Mouse (Mus musculus) limb, embryonic 11.5 days (tissue): ENCODE measurements around the gene Tas2r125. TPM values are rescaled to one million over a fixed set of nuclear protein-coding genes. Genes with fewer than 3 reads are reported as not detected.
"Not testable (repeated sequence)": the region's sequence is repeated elsewhere in the genome, so short reads cannot be mapped to it uniquely, and the experiment has no call there.

Experiments used
- ATAC-seq: fragments of 200-750 bp; cut with Nextera tagmentation; 2 replicates; pipeline ENCODE4 v1.8.0; 2017; ENCODE audit warnings: low read depth; ENCODE audit not compliant: insufficient number of reproducible peaks, low FRiP score, low TSS enrichment
- DNase-seq: peaks from one replicate; pipeline ENCODE4 v3.0.0-alpha.2; 2015; ENCODE audit warnings: low spot score
- H3K27ac ChIP-seq: fragments of 300-500 bp; sonication (generic); replicated peaks from 2 replicates; pipeline ENCODE4 v1.5.1; 2014; ENCODE audit warnings: low read depth, mild to moderate bottlenecking, low read length
- H3K27me3 ChIP-seq: fragments of 300-500 bp; sonication (generic); 2 replicates; pipeline ENCODE4 v1.6.1; 2014; ENCODE audit warnings: mild to moderate bottlenecking, low read length, mixed read lengths; ENCODE audit not compliant: control insufficient read depth, insufficient read depth
- H3K36me3 ChIP-seq: fragments of 300-500 bp; sonication (generic); 2 replicates; pipeline ENCODE4 v1.6.1; 2014; ENCODE audit warnings: mild to moderate bottlenecking, low read length, moderate library complexity, mixed read lengths; ENCODE audit not compliant: control insufficient read depth, insufficient read depth
- H3K4me1 ChIP-seq: fragments of 300-500 bp; sonication (generic); 2 replicates; pipeline ENCODE4 v1.6.1; 2014; ENCODE audit warnings: low read length, mixed read lengths; ENCODE audit not compliant: control insufficient read depth, insufficient read depth
- H3K4me2 ChIP-seq: fragments of 300-500 bp; sonication (generic); 2 replicates; pipeline ENCODE4 v1.6.1; 2014; ENCODE audit warnings: low read depth, mild to moderate bottlenecking, moderate library complexity; ENCODE audit not compliant: severe bottlenecking
- H3K4me3 ChIP-seq: fragments of 300-500 bp; sonication (generic); 2 replicates; pipeline ENCODE4 v1.5.1; 2014; ENCODE audit warnings: low read depth, low read length
- H3K9ac ChIP-seq: fragments of 300-500 bp; sonication (generic); 2 replicates; pipeline ENCODE4 v1.6.1; 2014; ENCODE audit warnings: mild to moderate bottlenecking, low read length
- H3K9me3 ChIP-seq: fragments of 300-500 bp; sonication (generic); 2 replicates; pipeline ENCODE4 v1.6.1; 2016; ENCODE audit warnings: low read length; ENCODE audit not compliant: control insufficient read depth
- WGBS: fragments of 180-500 bp; shearing (Covaris S2); extraction: QIAGEN DNeasy Blood & Tissue Kit; methylation state at CpG from one replicate; pipeline ENCODE4 v1.1.7; 2014; 5-methylcytosine and 5-hydroxymethylcytosine counted together
- polyA plus RNA-seq: library from polyadenylated mRNA; unstranded; fragments of >200 nt; fragmentation: Nextera tagmentation; extraction: Ambion mirVana; gene quantifications from 2 replicates; pipeline ENCODE4 v1.2.1, GENCODE M21; 2014

The Tas2r125 gene
- polyA plus RNA-seq, result not detected in 2 replicates

DNA sequence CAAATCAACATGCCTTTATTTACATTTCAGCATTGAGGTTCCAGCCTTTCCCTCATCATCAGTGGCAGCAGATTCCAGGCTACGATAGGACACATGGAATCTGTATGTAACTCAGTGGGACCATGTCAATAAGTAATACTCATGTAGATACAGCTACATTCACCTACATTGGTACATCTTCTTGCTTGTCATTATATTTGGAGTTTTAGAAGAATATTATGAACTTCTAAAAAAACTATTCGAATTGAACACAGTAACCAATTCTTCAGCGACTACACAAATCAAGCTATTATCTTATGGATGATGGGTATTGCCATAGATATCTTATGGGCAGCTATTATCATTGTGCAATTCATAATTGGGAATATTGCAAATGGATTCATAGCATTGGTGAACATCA, at the start of gene Tas2r125:
Tas2r125 (plus strand) TSS at position 301 of the 400 bp plus-strand sequence.
- Histone ChIP-seq H3K27me3 (no peaks in the 10 kb centered on the region), H3K4me2 (no peak within 1 kb of the TSS), H3K36me3 (no peaks in the 10 kb centered on the region), H3K9me3 (no peaks in the 10 kb centered on the region), H3K4me1 (no peaks in the 10 kb centered on the region), H3K4me3 (no peak within 1 kb of the TSS), H3K27ac (no peak within 1 kb of the TSS), H3K9ac (no peak within 1 kb of the TSS)
- no peak for DNase-seq
- no peak for ATAC-seq
- WGBS, result 84% methylated on average over 3 of the region's 3 CpGs

DNA sequence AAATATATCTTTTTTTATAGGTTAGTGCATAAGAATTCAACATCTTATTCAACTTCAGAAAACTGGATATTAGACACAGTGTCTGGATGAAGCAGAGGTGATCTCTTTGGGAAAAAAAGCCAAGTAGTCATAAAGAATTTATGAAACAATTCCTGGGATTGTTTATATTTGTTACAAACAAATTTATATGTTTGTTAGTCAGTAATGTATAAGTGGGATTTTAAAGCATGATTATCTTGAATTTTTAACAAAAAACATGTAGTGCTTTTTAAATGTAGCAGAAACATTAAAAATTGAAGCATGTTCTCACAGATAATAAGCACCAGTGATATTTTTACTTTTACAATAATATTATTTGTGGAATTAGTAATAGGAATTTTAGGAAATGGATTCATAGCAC, 41.7 kb upstream of the Tas2r125 start, which contains the start of gene Tas2r110:
Tas2r110 (plus strand) TSS at position 301 of the 400 bp plus-strand sequence.
- Histone ChIP-seq H3K4me2 (no peak within 1 kb of the TSS), H3K27me3 (no peaks in the 10 kb centered on the region), H3K9me3 (no peaks in the 10 kb centered on the region), H3K9ac (no peak within 1 kb of the TSS), H3K27ac (no peak within 1 kb of the TSS), H3K4me3 (no peak within 1 kb of the TSS), H3K4me1 (no peaks in the 10 kb centered on the region), H3K36me3 (no peaks in the 10 kb centered on the region)
- no peak for DNase-seq
- no peak for ATAC-seq

DNA sequence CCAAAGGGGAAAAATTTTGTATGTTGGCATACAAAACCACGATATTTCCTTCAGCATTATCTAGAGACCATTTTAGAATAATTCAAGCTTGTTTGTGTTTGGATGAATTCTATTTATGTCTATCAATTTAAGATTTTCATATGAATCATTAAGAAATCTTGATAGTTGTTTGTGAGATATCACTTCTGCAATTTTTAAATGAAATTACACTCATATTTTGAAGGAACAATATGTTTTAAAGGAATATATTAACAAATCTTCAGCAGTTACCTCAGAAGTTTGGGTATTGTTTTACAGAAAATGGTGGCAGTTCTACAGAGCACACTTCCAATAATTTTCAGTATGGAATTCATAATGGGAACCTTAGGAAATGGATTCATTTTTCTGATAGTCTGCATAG, 16.7 kb upstream of the Tas2r125 start, which contains the start of gene Tas2r113:
Tas2r113 (plus strand) TSS at position 301 of the 400 bp plus-strand sequence.
- WGBS, result 87% methylated on average over 1 of the region's 1 CpGs

DNA sequence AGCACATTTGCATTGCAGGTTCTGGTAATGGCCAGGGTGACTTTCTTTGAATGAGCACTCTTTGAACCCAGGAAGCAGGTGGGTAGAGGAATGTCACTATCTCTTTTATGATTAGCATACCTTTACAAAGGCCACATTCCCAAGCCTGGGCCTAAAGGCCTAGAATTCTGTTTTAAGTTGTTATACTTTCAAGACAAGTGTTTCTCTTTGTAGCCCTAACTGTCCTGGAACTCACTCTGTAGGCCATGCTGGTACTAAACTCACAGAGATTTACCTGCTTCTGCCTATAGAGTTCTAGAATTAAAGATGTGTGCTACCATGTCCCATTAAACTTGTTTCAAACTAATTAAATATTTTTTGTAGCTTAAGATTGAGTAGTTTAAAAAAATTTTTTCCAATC, 31.9 kb downstream of the Tas2r125 start:
- H3K9ac ChIP-seq, ATAC-seq, H3K9me3 ChIP-seq, H3K27me3 ChIP-seq, H3K4me1 ChIP-seq, DNase-seq, H3K27ac ChIP-seq, H3K4me3 ChIP-seq, H3K36me3 ChIP-seq, H3K4me2 ChIP-seq: not testable (repeated sequence)

More for the DNA sequence above, 16.7 kb upstream of the Tas2r125 start, which contains the start of gene Tas2r113:
- Histone ChIP-seq H3K36me3 (no peaks in the 10 kb centered on the region), H3K4me1 (no peaks in the 10 kb centered on the region), H3K27ac (no peak within 1 kb of the TSS), H3K4me2 (no peak within 1 kb of the TSS), H3K27me3 (no peaks in the 10 kb centered on the region), H3K9me3 (no peaks in the 10 kb centered on the region), H3K9ac (no peak within 1 kb of the TSS), H3K4me3 (no peak within 1 kb of the TSS)
- DNase-seq (no peak), ATAC-seq (no peak)

DNA sequence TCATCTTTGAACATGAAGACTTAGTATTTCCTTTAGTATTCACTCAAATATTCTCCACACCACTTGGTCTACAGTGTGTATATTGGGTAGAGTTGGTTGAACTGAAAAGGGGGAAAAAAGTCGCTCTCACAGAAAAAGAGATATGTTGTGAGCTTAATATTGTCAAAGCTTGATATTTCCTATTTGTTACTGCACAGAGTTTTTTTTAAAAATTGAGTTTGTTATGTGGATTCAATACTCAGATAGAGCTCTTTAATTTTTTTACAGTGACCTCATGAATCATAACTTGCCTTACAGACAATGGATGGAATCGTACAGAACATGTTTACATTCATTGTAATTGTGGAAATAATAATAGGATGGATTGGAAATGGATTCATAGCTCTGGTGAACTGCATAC, 41.4 kb downstream of the Tas2r125 start, which contains the start of gene Tas2r129:
Tas2r129 (plus strand) TSS at position 301 of the 400 bp plus-strand sequence.
- ATAC-seq (no peak), DNase-seq (no peak)
- Histone ChIP-seq H3K36me3 (no peaks in the 10 kb centered on the region), H3K4me3 (no peak within 1 kb of the TSS), H3K9ac (no peak within 1 kb of the TSS), H3K27me3 (no peaks in the 10 kb centered on the region), H3K4me2 (no peak within 1 kb of the TSS), H3K27ac (no peak within 1 kb of the TSS), H3K4me1 (no peaks in the 10 kb centered on the region), H3K9me3 (no peaks in the 10 kb centered on the region)
- WGBS, result 88% methylated on average over 2 of the region's 2 CpGs

DNA sequence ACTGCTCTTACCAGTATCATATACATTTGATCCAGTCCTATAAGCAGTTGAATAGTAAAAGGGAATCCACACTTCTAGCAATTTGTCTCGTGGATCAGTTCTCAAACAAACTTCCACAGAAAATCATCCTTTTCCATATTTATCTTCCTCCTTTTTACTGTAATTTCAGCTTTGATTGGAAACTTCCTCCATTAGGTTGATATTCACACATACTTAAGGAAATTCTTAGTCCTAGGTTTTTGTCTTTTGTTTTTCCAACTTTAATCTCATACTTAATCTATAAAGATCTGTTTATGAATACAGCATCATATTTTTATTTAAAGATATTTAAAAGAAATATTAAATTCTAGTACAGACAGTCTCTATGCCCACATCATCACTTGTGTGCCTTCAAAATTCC, 48.4 kb downstream of the Tas2r125 start, which contains the start of gene Tas2r131:
Tas2r131 (minus strand) TSS at position 101 of the 400 bp plus-strand sequence.
- ATAC-seq, result no peak
- Histone ChIP-seq H3K4me1 (no peaks in the 10 kb centered on the region), H3K4me2 (no peak within 1 kb of the TSS), H3K27ac (no peak within 1 kb of the TSS), H3K27me3 (no peaks in the 10 kb centered on the region), H3K36me3 (no peaks in the 10 kb centered on the region), H3K9me3 (no peaks in the 10 kb centered on the region), H3K9ac (no peak within 1 kb of the TSS), H3K4me3 (no peak within 1 kb of the TSS)
- DNase-seq, result no peak
- 81% methylated on average over 1 of the region's 1 CpGs for WGBS

Other genes with a start within 250 kb of the Tas2r125 start
- gene Tas2r121, start 208.6 kb upstream of the Tas2r125 start, polyA plus RNA-seq, result not detected in 2 replicates
- gene Tas2r122, start 197.7 kb upstream of the Tas2r125 start, polyA plus RNA-seq, result not detected in 2 replicates
- gene Tas2r115, start 171.6 kb upstream of the Tas2r125 start, polyA plus RNA-seq, result not detected in 2 replicates
- not detected in 2 replicates for gene Tas2r124, start 154.9 kb upstream of the Tas2r125 start, polyA plus RNA-seq
- gene Tas2r102, start 147.5 kb upstream of the Tas2r125 start, polyA plus RNA-seq, result not detected in 2 replicates
- not detected in 2 replicates for gene Tas2r136, start 131.5 kb upstream of the Tas2r125 start, polyA plus RNA-seq
- not detected in 2 replicates for gene Tas2r117, start 106.8 kb upstream of the Tas2r125 start, polyA plus RNA-seq
- gene Tas2r123, start 62.5 kb upstream of the Tas2r125 start, polyA plus RNA-seq, result not detected in 2 replicates
- gene Tas2r116, start 54.2 kb upstream of the Tas2r125 start, polyA plus RNA-seq, result not detected in 2 replicates
- gene Tas2r110, start 41.6 kb upstream of the Tas2r125 start, polyA plus RNA-seq, result not detected in 2 replicates
- not detected in 2 replicates for gene Tas2r113, start 16.6 kb upstream of the Tas2r125 start, polyA plus RNA-seq
- gene Tas2r129, start 41.5 kb downstream of the Tas2r125 start, polyA plus RNA-seq, result not detected in 2 replicates
- not detected in 2 replicates for gene Tas2r131, start 48.3 kb downstream of the Tas2r125 start, polyA plus RNA-seq
- not detected in 2 replicates for gene Tas2r109, start 71.3 kb downstream of the Tas2r125 start, polyA plus RNA-seq
- not detected in 2 replicates for gene Tas2r103, start 127.5 kb downstream of the Tas2r125 start, polyA plus RNA-seq
- not detected in 2 replicates for gene Tas2r140, start 146.2 kb downstream of the Tas2r125 start, polyA plus RNA-seq
- 68.2 and 70.8 TPM in 2 replicates for gene Smim10l1, start 195.3 kb downstream of the Tas2r125 start, polyA plus RNA-seq